Mouse (Mus musculus) kidney, embryonic 14.5 days (tissue): ENCODE measurements around the gene Mthfd1. TPM values are rescaled to one million over a fixed set of nuclear protein-coding genes. Genes with fewer than 3 reads are reported as not detected.

Source experiments
- ATAC-seq: fragments of 200-750 bp; cut with Nextera tagmentation; 2 replicates; pipeline ENCODE4 v1.8.0; 2017; ENCODE audit warnings: moderate number of reproducible peaks, mild to moderate bottlenecking, moderate TSS enrichment, moderate library complexity; ENCODE audit not compliant: low FRiP score, low TSS enrichment
- H3K27ac ChIP-seq: fragments of 300-500 bp; sonication (generic); 2 replicates; pipeline ENCODE4 v1.5.1; 2014; ENCODE audit warnings: low read depth, mild to moderate bottlenecking, low read length, moderate library complexity, mixed read lengths
- H3K27me3 ChIP-seq: fragments of 300-500 bp; sonication (generic); 2 replicates; pipeline ENCODE4 v1.6.1; 2014; ENCODE audit warnings: mild to moderate bottlenecking, low read length; ENCODE audit not compliant: control insufficient read depth, insufficient read depth
- H3K36me3 ChIP-seq: fragments of 300-500 bp; sonication (generic); 2 replicates; pipeline ENCODE4 v1.6.1; 2014; ENCODE audit warnings: low read length, mixed read lengths; ENCODE audit not compliant: control insufficient read depth, insufficient read depth
- H3K4me1 ChIP-seq: fragments of 300-500 bp; sonication (generic); 2 replicates; pipeline ENCODE4 v1.6.1; 2014; ENCODE audit warnings: low read length, mixed read lengths; ENCODE audit not compliant: control insufficient read depth, insufficient read depth
- H3K4me2 ChIP-seq: fragments of 300-500 bp; sonication (generic); replicated peaks from 2 replicates; pipeline ENCODE4 v1.6.1; 2014; ENCODE audit warnings: low read depth, mild to moderate bottlenecking, low read length
- H3K4me3 ChIP-seq: fragments of 300-500 bp; sonication (generic); 2 replicates; pipeline ENCODE4 v1.5.1; 2014; ENCODE audit warnings: mild to moderate bottlenecking, low read length
- H3K9ac ChIP-seq: fragments of 300-500 bp; sonication (generic); 2 replicates; pipeline ENCODE4 v1.6.1; 2014; ENCODE audit warnings: low read depth, mild to moderate bottlenecking, low read length, moderate library complexity
- H3K9me3 ChIP-seq: fragments of 300-500 bp; sonication (generic); 2 replicates; pipeline ENCODE4 v1.6.1; 2016; ENCODE audit warnings: low read length; ENCODE audit not compliant: control insufficient read depth
- WGBS: fragments of 180-500 bp; shearing (Covaris S2); extraction: QIAGEN DNeasy Blood & Tissue Kit; methylation state at CpG from one replicate; pipeline ENCODE4 v1.1.7; 2014; 5-methylcytosine and 5-hydroxymethylcytosine counted together
- polyA plus RNA-seq: library from polyadenylated mRNA; unstranded; fragments of >200 nt; fragmentation: Nextera tagmentation; extraction: Ambion mirVana; gene quantifications from 2 replicates; pipeline ENCODE4 v1.2.1, GENCODE M21; 2014

The Mthfd1 gene
- polyA plus RNA-seq, 1 experiment from 2014 or later: 102 TPM

DNA sequence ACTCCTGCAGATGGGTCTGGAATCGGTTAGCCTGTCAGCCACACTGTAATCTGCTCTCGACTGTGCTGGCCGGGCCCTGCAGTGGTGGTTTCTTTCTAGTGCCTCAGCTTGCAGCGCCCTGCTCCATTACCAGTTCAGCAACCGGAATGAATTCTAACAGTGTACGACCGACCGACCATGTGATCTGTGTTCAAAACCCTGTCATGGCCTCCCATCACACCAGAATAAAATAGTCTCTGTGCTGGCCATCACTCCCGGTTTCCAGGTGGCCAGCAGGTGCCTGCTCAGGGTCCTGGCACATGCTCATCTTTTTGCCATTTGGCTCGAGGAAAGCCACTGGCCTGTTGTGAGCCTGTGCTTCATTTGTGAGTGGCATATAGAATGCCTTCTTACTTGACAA, 13.6 kb downstream of the Mthfd1 start:
- Histone ChIP-seq H3K4me1 (no peaks in the 10 kb centered on the region), H3K9ac (no peak overlapping the region), H3K36me3 (peaks cover 10% of the 10 kb centered on the region; the same call in 1 of the 2 replicates), H3K9me3 (no peaks in the 10 kb centered on the region), H3K27ac (no peak overlapping the region), H3K27me3 (no peaks in the 10 kb centered on the region), H3K4me3 (no peak overlapping the region), H3K4me2 (no peak overlapping the region)
- 89% methylated on average over 10 of the region's 10 CpGs for WGBS
- no peak for ATAC-seq

DNA sequence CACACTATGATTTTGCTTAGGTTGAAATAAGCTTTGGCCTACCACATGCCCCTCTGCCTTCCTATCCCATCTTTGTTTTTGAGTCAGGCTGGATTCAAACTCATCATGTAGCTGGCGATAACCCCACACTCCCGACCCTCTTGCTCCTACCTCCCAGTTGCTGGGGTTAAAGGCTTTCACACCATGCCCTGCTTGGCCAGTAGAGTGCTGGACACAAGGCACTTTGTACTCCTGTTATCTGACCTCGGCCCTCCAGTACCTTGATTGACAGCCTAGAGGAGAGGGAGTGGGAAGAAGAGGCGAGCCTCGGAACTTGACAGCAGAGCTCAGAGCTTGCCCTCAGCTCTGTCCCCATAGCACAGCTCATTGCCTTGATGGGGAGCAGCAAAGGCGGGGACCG, 14.1 kb downstream of the Mthfd1 start:
- Histone ChIP-seq H3K4me2 (no peak overlapping the region), H3K9ac (no peak overlapping the region), H3K36me3 (peaks cover 10% of the 10 kb centered on the region; the same call in 1 of the 2 replicates), H3K9me3 (no peaks in the 10 kb centered on the region), H3K27me3 (no peaks in the 10 kb centered on the region), H3K4me3 (no peak overlapping the region), H3K27ac (no peak overlapping the region), H3K4me1 (no peaks in the 10 kb centered on the region)
- 69% methylated on average over 7 of the region's 7 CpGs for WGBS
- ATAC-seq: no peak

DNA sequence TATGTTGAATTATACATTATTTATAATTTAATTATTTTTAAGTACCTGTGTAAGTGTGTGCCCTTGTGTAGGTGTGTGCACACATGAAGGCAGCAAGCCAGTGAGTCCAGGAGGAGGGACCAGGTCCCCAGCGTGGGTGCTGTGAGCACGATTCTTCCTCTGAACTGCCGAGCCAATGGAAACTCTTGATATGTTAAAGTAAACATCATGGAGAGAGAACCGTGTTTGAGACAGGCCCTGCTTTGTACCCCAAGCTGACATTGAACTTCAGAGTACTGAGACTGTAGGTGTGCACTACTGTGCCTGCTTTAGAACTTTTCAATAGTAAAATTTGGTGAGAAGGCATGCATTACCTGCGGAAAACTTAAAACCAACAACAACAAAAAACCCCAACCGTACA, 16.4 kb downstream of the Mthfd1 start:
- WGBS: 93% methylated on average over 6 of the region's 6 CpGs
- Histone ChIP-seq H3K9ac (no peak overlapping the region), H3K27ac (no peak overlapping the region), H3K4me3 (no peak overlapping the region), H3K9me3 (no peaks in the 10 kb centered on the region), H3K36me3 (peaks cover 10% of the 10 kb centered on the region; the same call in 1 of the 2 replicates), H3K4me1 (no peaks in the 10 kb centered on the region), H3K4me2 (no peak overlapping the region), H3K27me3 (no peaks in the 10 kb centered on the region)
- ATAC-seq: no peak

DNA sequence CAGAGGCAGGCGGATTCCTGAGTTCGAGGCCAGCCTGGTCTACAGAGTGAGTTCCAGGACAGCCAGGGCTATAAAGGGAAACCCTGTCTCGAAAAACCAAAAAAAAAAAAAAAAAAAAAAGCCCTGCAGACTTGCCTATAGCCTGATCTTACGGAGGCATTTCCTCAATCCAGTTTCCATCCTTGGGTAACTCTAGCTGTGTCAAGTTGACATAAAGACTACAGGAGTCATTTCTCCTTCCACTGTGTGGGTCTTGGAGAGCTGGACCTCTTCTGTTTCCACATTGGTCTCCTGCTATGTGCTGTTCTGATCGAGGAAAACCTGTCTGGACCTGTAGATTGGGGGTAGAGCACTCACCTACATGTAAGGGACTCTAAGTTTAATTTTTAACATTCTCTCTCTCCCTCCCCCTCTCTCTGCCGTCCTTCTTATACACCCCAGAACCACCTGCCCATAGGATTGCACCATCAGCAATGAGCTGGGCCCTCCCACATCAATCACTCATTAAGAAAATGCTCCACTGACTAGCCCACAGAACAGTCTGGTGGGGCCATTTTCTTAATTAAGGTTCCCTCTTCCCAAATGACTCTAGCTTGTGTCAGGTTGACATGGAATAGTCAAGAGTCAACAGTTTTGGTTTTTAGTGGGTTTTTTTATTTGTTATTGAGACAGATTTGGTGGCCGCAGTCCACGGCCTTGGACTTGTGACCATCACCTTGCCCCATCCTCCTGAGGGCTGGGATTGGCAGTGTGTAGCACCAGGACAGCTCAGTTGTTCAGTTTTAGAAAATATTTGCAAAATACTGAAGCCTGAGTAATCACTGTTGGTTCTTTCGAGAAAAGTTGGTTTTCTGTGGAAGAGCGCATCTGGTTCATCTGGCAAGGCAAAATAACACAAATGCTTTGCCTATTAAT, 17.8 kb downstream of the Mthfd1 start:
- Histone ChIP-seq H3K27ac (no peak overlapping the region), H3K9me3 (no peaks in the 10 kb centered on the region), H3K27me3 (no peaks in the 10 kb centered on the region), H3K36me3 (peaks cover 10% of the 10 kb centered on the region; the same call in 1 of the 2 replicates), H3K4me3 (no peak overlapping the region), H3K9ac (no peak overlapping the region), H3K4me1 (no peaks in the 10 kb centered on the region), H3K4me2 (no peak overlapping the region)
- ATAC-seq: no peak
- WGBS: 87% methylated on average over 10 of the region's 10 CpGs

DNA sequence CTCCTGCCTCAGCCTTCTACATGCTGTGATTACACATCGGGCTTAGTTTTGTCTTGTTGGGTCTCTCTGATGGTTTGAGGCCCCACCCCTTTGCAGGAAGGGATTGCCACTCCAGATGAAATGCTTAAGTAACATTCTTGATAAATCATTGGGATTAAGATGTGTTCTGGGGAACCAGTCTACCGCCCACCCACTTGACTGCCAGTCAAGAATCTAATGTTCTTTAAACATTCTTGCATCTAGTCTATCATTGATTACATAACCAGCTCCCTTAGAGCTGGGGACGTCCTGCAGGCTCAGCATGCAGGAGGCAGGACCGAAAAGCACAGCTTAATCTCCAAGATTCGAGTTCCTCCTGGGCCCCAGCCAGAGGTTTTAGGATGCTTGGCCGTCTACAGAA, 23.1 kb downstream of the Mthfd1 start:
- ATAC-seq: no peak
- Histone ChIP-seq H3K27me3 (no peaks in the 10 kb centered on the region), H3K4me3 (no peak overlapping the region), H3K27ac (no peak overlapping the region), H3K4me2 (no peak overlapping the region), H3K36me3 (peaks cover 23% of the 10 kb centered on the region), H3K9me3 (no peaks in the 10 kb centered on the region), H3K4me1 (no peaks in the 10 kb centered on the region), H3K9ac (no peak overlapping the region)
- 80% methylated on average over 6 of the region's 6 CpGs for WGBS

DNA sequence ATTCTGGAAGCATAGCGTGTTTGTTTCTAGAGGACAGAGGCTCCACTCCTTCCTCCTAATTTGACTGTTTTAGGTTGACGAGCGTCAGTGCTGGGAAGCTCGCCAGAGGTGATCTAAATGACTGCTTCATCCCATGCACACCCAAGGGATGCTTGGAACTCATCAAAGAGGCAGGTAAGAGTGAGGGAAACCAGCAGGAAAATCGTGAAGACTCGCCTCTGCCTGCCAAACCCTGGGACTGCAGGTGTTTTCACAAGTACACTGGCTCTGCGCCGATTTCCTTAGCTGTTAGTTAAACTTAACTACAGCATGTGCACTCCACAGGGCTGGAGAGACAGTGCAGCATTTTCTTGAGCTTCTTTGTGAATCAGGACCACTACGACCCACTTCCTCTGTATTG, 25.5 kb downstream of the Mthfd1 start:
- Histone ChIP-seq H3K27ac (no peak overlapping the region), H3K9me3 (no peaks in the 10 kb centered on the region), H3K4me1 (no peaks in the 10 kb centered on the region), H3K27me3 (no peaks in the 10 kb centered on the region), H3K4me2 (no peak overlapping the region), H3K4me3 (no peak overlapping the region), H3K9ac (no peak overlapping the region), H3K36me3 (peaks cover 40% of the 10 kb centered on the region)
- no peak for ATAC-seq
- WGBS: 86% methylated on average over 9 of the region's 9 CpGs

DNA sequence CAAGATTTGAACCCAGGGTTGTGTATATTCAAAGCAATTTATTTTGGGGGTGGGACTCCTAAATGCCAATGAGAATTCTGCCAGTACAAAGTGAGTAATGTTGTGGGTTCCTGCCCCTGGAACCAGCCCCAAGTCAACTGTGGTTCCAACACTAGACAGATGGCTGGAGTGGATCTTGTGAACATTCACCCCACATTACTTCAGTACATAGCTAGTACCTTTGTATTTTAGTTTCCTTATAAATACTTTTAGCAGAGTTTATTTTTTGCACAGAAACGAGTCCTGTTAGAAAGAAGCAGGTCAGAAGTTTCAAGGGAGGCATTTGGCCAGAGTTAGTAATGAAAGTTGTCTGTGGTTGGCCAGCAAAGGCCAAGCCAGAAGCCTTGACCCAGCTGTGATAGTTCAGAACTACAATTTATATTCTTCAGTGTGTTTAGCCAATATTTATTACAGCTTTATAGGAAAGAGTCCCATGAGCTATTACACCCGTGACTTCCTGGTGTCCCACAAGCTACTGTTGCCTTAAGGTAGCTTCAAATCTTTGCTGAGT, 26.1 kb downstream of the Mthfd1 start:
- no peak for ATAC-seq
- Histone ChIP-seq H3K27ac (no peak overlapping the region), H3K27me3 (no peaks in the 10 kb centered on the region), H3K36me3 (peaks cover 40% of the 10 kb centered on the region), H3K9me3 (no peaks in the 10 kb centered on the region), H3K4me2 (no peak overlapping the region), H3K4me1 (no peaks in the 10 kb centered on the region), H3K9ac (no peak overlapping the region), H3K4me3 (no peak overlapping the region)
- WGBS: 73% methylated on average over 2 of the region's 2 CpGs

DNA sequence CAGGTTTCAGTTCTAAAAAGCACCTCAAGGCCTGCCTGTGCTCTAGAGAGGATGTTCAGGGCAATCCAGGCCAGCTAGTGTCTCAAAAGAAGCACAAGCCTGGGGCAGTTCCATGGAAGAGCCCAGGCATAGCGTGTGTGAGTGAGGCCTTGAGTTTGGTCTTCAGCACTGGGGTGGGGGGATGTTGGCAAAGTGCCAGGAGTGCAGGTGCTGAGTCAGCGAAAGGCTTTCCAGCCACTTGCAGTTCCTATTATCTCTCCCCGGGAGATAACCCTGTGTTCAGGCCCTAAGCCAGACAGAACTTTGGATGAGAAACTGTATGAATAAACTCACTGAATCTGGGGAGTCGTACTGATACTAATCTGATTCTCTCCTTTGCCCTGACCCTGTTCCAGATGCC, 27.0 kb downstream of the Mthfd1 start:
- WGBS: 68% methylated on average over 4 of the region's 4 CpGs
- H3K36me3 ChIP-seq: peaks cover 43% of the 10 kb centered on the region
- no peak for ATAC-seq

DNA sequence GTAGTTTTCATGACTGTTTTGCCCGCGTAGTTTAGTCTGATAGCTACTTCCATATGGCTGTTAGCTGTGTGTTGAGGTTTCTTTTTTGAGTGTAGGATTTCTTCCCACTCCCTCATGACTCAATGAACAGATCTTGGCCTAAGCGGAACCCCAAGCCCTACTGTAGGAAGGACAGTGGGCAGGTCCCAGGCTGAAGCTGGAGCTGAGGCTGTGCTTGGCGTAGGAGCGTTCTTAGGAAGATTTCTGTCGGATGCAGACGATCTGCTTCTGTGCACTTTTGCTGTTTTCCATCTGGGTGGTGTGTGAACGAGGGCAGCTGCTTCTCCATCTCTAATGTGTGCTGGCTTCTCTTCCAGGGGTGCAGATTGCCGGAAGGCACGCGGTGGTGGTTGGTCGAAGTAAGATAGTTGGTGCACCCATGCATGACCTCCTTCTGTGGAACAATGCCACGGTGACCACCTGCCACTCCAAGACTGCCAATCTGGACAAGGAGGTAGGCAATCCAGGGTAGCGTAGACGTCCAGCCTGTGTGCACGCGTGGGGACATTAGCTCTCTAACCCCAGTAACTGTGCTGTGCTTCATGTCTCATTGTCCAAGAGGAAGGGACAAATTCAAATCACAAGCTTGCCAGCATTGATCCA, 27.6 kb downstream of the Mthfd1 start:
- no peaks in the 10 kb centered on the region for H3K4me1 ChIP-seq
- H3K27me3 ChIP-seq: no peaks in the 10 kb centered on the region
- no peaks in the 10 kb centered on the region for H3K9me3 ChIP-seq
- ATAC-seq: no peak
- peaks cover 43% of the 10 kb centered on the region for H3K36me3 ChIP-seq
- H3K4me3 ChIP-seq: no peak overlapping the region
- no peak overlapping the region for H3K9ac ChIP-seq
- H3K4me2 ChIP-seq: no peak overlapping the region
- H3K27ac ChIP-seq: no peak overlapping the region
- 82% methylated on average over 17 of the region's 17 CpGs for WGBS

More for the DNA sequence above, 27.0 kb downstream of the Mthfd1 start:
- no peaks in the 10 kb centered on the region for H3K4me1 ChIP-seq
- H3K27me3 ChIP-seq: no peaks in the 10 kb centered on the region
- H3K27ac ChIP-seq: no peak overlapping the region
- no peak overlapping the region for H3K4me3 ChIP-seq
- no peaks in the 10 kb centered on the region for H3K9me3 ChIP-seq
- H3K9ac ChIP-seq: no peak overlapping the region
- no peak overlapping the region for H3K4me2 ChIP-seq
